Mouse (Mus musculus): Measurements from ENCODE around the gene Tspan3.

Tspan3 gene

DNA sequence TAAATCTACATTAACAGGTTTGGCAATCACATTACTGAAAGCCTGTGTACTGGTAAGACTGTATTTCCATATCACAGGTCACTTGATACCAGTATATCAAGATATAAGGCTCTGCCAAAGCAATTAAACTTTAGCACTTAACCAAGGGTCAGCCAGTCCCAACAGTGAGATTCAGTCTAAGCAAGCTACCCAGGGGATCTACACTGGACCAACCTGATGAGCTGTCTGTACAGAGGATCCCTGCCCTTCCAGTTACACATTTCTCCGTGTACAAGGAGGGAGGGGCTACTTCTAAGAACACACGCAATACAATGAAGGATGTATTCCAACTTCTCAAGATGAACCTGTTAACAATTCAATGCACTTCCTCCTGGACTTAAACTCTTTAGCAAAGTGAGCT lies 7.2 kb downstream of the Tspan3 start:
- no peak for DNase-seq (ENCODE audit: low read depth in 1 of 2, low spot score in 2 of 2)

DNA sequence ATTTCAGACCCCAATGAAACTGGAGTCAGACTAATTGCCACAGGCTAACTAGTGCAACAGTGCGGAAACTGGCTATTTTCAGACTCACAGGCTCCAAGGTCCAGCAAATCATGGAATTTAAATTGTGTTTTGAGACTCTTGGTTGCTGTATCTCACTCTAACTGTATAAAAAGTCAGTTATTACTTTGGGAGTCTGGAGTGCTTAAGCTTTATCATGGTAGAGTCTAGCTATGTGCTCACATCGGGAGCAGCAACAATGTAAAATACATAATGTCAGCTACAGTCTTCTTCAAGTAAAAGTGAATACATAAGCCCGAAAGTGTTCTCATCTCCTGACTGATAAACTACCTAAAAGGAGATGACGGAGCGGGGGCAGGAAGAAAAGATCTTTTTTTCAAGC lies 10.7 kb downstream of the Tspan3 start:
- no peak for DNase-seq (ENCODE audit: low read depth in 1 of 2, low spot score in 2 of 2)

DNA sequence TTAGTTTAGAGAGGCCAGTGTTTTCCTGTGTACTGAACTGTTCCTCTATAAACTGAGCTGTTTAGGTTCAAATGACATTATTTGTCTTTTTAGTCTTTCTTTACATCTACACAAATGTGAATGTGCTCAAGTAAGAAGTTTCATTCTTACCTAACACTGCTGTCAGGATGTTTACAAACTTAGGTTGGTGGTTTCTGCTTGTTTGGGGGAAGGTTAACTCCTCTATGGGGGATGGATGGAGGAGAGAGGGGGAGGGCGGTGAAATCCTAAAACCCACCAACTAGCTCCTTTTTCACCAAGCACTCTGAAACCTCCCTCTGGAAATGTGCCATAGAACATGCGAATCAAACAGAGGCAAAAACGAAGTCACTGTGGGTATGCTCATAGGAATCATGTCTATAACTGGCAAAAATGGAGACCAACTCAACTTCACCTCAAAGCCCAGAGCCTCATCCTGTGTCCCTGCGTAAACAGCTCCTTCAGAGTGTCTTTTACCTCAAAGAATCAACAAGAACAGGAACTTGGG lies 12.7 kb downstream of the Tspan3 start:
- no peak for DNase-seq (ENCODE audit: low read depth in 1 of 2, low spot score in 2 of 2)

DNA sequence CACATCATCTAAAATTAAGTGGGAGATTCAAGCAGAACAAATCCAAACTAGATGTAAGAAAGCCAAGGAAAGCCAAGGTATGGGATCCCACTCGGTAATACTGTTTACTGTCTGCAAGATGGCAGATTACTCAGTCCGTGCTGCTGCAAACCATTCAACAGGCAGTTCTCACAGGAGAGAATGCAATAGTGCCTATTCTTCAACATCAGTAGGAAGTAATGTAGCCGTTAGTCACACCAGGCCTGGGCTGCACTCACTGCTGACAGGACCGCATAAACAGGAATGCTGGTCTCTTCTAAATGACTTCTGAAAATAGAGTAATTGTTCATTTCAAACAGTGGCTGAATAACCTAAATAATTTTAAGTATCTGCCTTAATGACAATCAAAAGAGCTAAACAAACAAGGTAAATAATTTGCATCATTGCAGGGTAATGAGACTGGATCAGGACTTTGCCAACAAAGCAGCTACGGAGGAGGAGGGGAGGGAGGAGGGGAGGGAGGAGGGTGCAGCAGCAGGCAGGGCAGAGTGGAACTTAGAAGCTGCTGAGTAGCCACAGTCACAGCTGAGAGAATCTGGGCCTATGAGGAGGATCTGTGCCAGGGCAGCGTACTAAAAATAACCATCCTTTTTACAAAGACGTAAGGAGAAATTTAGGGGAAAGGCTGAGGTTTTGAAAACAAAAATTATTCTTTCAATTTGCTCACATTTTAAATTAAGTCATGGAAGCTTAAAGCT lies 13.4 kb downstream of the Tspan3 start:
- no peak for DNase-seq (ENCODE audit: low read depth in 1 of 2, low spot score in 2 of 2)

DNA sequence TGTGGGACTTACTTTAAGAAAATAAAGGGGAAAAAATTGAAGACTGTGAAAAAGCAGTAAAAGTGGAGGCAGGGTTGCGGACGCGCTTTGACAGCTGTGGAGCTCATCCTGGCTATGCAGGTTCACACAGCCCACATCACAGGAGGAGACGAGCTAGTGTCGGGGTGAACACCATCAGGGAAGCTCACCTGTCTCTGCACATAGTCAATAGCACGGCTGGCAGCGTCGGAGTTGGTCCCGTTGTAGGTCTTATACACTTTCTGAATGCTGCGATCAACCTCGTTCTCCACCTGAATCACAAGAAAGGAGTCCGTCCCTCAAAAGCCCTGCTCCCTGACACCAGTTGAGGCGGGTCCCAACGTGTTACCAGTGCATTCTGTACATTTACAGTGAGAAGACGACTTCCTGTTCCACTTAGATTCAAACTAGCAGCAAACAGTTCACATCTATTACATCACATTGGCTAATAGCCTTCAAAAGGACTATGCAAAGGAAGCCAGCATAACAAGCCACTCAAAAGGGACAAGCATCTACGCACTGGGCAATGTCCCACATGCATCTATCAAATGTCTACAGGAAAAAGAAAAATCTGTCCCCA lies 18.9 kb downstream of the Tspan3 start:
- no peak for DNase-seq (ENCODE audit: low read depth in 1 of 2, low spot score in 2 of 2)

DNA sequence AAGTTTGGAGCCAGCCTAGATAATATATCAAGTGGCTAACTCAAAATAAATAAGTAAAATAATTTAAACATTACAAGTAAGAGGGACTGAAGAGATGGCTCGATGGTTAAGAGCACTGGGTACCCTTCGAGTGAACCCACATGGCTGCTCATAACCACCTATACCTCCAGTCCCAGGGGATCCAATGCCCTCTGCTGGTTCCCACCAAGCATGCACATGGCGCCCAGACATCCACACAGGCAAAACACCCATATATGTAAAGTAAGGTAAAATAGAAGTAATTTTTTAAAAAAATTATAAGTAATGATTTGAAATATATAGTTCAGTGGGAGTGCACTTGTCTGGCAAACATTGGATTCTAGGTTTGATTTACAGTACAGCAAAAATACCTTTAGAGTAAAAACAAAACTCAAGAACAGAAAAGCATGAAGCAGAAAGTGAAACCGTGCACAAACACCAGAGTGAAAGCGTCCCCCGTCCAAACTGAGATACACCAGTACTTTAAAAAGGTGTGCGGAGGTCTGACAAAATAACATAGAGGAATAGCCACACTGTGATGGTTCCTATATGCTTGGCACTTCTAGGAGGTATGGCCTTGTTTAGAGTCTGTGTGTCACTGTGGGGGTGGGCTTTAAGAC lies 20.8 kb downstream of the Tspan3 start:
- no peak for DNase-seq (ENCODE audit: low read depth in 1 of 2, low spot score in 2 of 2)

DNA sequence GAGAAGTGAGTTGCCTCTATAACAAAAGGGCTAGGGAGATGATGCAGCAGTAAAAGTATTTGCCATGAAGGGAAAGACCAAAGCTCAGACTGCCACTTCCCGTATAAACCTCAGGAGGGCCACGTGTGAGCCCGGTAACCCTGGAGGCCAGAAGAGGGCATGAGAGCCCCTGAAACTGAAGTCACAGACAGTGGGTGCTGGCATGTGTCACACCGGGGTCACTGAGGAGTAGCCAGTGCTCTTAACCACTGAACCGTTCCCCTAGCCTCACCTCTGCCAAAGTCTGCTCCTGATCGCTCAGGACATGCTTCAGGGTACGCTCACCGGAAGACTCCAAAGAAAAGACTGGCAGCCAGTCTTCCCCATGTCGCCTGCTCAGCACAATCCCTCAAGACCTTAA lies 23.5 kb downstream of the Tspan3 start:
- DNase-seq (ENCODE audit: low read depth in 1 of 2, low spot score in 2 of 2), result no peak

DNA sequence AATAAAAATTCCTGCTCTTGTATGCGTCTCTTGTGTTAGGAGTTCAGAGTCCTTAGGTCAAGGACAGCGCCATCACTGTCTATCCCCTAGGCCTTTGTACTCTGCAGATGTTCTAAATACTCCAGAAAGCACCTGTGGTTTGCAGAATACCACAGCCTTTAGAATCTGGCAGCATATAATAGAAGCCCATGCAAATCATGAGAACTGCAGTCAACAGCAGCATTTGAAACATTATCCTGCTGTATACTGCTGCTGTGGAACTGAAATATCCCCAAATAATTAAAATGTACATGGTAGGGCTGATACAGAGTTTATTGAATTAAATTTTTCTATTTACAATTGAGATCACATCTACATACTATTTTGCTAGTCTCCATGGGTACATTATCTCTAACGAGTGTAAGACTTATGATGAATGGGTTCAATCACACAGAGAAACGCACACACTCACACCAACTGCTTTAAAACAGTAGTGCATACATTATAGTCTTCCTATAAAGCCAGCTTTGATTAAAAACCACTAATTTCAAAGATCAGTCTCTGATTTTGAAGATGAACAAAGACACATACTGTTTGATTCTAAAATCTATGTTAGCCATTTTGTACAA lies 29.6 kb downstream of the Tspan3 start:
- no peak for DNase-seq (ENCODE audit: low read depth in 1 of 2, low spot score in 2 of 2)

DNA sequence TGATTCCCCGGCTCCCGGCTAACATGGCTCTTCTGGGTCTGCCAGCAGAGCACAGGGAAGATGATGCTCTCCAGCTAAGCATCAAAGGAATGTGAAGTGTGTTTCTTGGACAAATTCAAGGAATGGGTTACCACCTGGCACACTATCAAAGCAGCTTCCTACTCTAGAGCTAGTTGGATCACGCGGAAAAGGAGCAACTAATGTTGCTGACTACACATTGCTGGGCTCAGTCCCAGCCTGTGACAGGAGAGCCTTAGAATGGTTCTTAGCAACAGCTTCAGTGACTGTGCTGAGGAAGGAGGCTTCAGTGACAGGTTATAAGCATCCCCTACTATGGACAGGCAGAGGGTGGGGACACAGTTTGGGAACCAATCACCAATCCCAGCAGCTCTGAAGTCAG lies 30.7 kb downstream of the Tspan3 start:
- DNase-seq (ENCODE audit: low read depth in 1 of 2, low spot score in 2 of 2), result no peak

DNA sequence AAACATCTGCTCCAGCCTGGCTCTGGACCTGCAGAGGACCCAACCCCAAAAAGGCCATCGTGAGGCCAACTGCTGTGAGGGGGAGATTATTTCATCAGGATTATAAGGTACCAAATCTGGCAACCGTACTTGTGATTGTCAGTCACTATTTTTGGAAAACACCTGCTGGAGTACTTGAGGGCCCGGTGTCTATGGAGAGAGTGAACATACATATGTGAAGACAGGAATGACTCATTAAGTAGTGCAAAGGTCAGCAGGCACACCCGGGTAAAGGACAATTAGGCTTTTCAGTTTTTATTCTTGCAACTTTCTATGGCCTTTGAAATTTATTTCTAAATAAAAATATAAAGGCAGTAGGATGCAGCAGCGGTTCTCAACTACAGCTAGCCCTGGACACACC lies 31.3 kb downstream of the Tspan3 start:
- no peak for DNase-seq (ENCODE audit: low read depth in 1 of 2, low spot score in 2 of 2)

DNA sequence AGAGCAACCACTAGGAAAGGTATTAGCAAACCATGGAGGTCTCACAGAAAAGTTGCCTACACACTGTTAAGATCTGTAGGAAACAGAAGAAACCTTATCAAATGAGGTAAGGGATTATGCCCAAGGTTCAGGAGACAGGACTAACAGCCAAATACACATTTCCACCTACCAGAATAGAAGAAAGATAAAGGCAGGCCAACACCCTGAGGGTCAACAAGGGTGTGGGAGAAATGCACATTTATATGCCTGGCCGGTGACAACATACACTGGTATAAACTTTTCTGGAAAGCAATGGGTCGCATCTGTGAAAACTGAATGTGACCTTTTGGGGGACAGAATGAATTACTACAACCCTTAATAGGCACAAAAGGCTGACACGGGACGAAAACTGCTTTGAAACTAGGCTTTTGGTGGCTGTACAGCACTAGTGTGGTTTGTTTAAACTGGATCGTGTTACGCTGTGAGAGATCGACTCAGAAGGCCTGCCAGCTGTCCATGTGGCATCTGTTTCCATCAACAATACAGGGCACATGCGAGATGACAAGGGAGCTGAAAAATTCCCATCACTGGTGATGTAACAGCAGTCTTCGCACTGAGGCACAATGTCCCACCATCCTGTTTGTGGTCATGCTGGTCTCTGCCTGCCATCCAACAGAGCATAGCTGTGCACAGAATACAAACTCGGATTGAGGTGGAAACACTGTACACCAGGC lies 33.3 kb downstream of the Tspan3 start:
- no peak for DNase-seq (ENCODE audit: low read depth in 1 of 2, low spot score in 2 of 2)

DNA sequence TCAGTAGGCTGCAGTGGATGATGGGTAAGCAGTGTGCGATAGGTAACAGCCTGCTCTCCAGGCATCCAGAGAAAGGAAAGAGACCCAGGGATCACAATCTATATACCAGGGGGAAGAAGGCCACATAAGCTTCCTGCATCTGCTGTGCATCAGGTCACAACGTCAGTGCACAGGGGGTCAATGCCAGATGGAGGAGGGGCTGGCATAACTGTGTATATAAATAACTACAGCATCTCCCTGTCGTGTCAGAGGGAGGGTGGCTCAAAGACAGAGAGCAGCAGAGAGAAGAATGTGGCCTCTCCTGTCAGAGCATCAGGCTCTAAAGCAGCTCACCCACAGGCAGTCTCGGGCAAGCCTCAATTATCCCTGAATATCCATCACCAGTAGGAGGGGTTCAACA lies 34.7 kb downstream of the Tspan3 start:
- DNase-seq (ENCODE audit: low read depth in 1 of 2, low spot score in 2 of 2), result no peak

DNA sequence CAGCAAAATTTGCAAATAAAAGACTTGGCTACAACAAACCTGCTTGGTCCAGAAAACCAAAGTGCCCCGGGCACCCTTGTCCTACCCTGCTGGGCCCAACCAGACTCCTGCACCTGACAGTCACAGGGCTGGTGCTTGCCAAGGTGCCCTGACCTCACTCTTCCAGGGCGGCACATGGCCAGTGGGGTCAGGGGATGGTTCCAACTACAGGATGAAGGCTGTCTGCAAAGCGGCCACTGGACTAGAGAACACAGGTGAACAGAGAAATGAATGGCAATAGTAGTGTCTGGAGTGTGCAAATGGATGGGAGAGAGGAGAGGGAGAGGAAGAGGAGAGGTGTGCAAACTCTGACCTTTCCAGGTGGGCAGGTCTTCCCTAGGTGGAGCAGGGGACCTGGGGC lies 35.3 kb downstream of the Tspan3 start:
- no peak for DNase-seq (ENCODE audit: low read depth in 1 of 2, low spot score in 2 of 2)

DNA sequence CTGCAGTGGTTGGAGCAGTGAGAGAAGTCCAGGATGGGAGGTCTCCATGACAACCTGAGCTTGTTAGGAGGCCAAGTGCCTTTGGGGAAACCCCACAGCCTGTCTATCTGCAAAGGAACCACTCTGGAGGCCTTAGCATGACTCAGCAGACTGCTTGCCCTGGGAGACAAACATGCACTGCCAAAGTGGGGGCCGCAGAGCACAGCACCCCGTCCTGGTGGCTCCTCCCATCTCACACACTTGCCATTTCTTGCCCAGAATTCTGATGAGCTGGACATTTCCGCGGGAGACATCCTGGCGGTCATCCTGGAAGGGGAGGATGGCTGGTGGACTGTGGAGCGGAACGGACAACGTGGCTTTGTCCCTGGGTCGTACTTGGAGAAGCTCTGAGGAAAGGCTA lies 36.9 kb downstream of the Tspan3 start:
- no peak for DNase-seq (ENCODE audit: low read depth in 1 of 2, low spot score in 2 of 2)

DNA sequence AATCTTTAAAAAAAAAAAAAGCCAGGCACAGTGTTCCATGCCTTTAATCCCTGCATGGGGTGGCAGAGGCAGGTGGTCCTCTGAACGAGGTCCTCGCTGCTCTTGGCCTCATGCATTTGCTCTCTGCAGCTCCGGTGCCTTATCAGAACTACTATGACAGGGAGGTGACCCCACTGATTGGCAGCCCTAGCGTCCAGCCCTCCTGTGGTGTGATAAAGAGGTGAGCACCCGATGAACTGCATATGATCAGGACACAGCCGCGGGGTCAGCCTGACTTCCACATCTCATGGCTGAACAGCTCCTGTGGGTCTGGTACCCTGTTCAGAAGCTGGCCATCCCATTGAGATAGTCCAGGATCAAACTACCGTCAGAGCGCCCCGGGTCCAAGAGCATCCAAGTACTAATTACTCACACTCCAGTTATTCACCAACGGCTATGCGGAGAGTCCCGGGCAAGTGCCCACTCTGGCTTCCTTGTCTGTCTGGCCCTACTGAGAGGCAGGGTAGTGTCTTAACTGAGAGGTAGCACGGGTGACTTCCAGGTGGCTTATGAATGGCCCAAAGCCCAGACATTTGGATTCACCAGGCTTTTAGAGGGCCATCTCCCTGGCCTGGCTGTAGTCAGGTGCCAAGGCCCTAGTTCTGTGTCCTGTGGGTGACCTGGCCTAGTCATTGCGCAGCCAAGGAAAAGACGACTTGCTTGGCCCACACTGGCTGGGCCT lies 38.7 kb downstream of the Tspan3 start:
- no peak for DNase-seq (ENCODE audit: low read depth in 1 of 2, low spot score in 2 of 2)

DNA sequence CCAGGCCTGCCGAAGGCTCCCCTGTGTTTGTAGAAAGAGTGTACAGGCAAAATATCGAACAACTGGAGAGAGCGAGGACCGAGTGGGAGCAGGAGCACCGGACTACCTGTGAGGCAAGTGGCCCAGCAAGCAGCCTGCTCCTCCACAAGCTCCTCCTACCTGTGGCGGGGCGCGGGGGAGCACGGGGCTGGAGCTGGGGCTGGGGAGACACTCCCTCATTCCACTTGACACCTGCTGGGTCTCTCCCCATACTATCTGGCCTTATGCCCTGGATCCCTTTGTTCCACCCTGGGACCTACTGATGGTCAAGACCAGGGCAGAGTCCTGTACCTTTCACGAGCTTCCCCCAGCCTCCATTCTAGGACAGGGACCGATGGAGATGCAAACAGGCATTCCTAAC lies 40.7 kb downstream of the Tspan3 start:
- DNase-seq (ENCODE audit: low read depth in 1 of 2, low spot score in 2 of 2), result no peak

DNA sequence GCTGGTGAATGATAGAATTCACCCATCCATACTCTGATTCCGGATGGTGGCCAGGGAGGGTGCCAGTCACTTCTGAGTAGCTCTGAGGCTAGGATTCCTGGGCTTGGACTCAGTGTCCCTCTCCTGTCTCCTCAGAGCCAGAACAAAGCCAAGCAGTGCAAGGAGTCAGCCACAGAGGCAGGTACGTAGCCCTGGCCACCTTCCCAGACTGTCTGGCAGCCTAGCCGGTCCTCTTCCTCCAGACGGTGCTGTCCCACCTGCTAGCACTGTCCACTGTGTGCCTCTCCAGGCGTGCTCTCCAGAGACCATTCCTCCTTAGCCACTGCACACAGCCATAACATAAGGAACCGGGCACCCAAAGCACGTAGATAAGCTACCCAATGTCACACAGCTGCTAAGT lies 41.7 kb downstream of the Tspan3 start:
- DNase-seq (ENCODE audit: low read depth in 1 of 2, low spot score in 2 of 2), result no peak

DNA sequence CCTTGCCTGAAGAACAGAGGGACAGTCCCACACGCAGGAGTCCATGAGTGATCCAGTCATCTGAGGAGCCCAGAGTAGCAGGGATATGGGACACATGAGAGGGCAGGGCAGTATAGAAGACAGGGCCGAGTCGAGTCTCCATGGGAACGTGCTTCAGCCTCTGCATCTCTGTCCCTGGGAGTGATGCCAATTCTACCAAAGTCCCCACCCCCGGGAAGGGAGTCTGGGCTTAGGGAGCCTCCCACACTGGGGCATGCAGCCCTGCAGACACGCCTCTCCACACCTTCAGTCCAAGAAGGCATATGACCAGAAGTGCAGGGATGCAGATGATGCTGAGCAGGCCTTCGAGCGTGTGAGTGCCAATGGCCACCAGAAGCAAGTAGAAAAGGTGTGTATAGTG lies 42.3 kb downstream of the Tspan3 start:
- no peak for DNase-seq (ENCODE audit: low read depth in 1 of 2, low spot score in 2 of 2)

DNA sequence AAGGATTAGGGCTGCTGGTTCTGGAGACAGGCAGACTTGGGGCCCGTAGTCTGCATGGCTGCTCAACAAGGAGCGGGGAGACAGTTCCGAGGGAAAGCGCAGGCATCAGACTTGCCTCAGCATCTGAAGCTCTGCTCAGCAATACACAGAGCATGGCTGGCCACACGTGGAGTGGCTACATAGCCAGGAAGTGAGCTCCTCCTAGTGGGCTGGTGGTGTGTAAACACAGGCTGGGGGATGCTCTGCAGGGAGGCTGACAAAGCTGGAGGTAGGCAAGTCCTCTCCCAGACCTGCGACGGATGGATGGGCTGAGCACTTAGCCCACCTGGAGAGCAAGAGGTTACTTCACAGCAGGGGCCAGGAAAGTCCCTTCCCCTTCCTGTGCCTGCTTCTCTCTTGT lies 44.2 kb downstream of the Tspan3 start:
- no peak for DNase-seq (ENCODE audit: low read depth in 1 of 2, low spot score in 2 of 2)

DNA sequence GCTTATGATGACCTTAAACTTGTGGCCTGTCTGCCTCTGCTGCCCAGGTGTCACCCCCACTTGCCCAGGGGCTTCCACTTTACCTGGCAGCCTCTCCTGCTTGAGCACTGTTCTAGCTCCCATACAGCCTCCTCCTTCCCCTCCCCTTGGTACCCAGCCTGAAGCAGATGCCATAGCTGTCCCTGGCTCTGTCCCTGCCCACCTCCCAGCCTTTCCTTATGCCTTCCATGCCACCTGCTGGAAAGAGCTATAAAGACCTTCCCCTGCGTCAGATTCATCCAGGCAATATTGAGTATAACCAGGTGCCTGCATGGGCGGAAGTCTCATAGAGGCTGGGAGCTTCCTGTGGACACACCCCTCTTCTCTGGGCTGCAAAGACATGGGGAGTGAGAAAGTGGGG lies 45.6 kb downstream of the Tspan3 start:
- no peak for DNase-seq (ENCODE audit: low read depth in 1 of 2, low spot score in 2 of 2)

DNA sequence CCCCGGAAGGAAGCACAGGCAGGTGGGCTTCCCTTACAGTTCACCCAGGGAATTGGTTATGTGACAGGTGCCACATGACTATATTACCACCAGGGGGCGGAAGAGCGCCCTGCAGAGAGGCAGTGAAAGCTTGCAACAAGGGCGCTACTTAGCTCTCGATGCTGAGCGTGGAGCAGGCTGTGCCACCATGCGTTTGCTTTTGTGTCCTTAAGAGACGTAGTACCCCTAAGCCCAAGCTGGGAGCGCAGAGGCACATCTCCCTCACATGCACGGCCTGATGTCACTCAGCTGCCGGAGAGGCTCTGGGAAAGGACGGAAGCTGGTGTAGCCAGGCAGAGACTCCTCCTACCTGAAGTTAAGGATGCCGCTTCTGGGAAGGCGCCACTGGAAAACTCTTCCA lies 46.7 kb downstream of the Tspan3 start:
- DNase-seq (ENCODE audit: low read depth in 1 of 2, low spot score in 2 of 2), result no peak

Data from monocyte, adult 2 months (primary cell).